Mouse (Mus musculus) right cerebral cortex, postnatal 10 days (tissue): ENCODE measurements around the gene Kat6b.

ENCODE experiments used
- DNase-seq, 2 experiments: peaks; one replicate each; pipeline ENCODE4 v3.0.0; 2021; ENCODE audit warnings: low spot score in 2 of 2

Gene Kat6b

DNA sequence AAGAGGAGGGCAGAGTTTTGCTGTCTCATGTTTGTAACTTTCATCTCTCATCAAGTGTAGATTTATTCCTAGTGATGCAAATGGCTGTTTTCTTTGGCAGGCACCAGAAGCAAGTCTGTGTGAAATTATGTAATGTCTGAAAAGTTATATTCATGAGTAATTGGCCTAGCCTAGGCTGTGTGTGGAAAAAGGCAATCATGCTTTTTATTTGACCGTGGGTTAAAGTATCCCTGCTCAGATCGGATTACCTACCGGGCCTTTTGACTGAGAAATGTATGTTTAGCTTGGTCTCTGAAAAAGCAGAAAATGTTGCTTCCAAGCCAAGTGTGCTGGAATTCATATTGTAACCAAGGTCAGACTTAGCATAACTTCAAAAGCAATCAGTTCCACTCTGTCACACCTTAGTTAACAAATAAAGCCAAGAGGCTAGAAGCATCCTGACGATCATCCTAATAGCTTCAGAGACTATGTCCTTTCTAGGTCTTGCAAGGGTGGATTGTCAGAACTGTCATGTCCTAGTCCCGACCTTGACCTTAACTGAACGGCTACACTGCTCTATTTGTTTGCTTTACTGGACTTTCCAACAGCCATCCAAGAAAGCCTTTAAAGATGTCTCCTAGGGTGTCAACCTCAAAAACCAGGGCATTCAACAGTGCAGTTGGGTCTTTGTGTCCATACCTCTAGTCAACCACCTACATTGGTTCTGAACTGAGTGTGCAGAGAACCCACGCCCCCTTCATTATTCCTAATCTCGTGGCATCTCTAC, 111.9 kb downstream of the Kat6b start:
- DNase-seq = no peak

- no peak for DNase-seq
These were observed 118.4 kb downstream of the Kat6b start for GRCm38 (mm10) chr14:21599446-21600173.

DNA sequence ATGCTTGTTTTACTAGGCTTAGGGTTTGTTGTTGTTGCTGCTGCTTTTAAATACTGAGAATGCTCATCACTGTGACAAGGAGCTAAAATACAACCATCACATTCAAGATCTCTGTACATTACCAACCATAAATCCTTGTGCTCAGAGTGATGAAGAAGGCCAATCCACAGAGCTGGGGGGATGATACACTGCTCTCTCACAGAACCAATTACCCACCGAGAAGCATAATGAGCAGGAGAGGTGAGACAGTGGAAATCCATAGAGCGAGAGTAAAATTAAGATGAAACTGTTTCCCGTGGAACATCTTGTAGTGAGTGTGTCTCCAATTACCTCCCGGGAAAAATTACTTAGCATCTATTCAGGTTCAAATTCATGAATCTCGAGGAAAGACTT, 118.9 kb downstream of the Kat6b start:
- no peak for DNase-seq

DNA sequence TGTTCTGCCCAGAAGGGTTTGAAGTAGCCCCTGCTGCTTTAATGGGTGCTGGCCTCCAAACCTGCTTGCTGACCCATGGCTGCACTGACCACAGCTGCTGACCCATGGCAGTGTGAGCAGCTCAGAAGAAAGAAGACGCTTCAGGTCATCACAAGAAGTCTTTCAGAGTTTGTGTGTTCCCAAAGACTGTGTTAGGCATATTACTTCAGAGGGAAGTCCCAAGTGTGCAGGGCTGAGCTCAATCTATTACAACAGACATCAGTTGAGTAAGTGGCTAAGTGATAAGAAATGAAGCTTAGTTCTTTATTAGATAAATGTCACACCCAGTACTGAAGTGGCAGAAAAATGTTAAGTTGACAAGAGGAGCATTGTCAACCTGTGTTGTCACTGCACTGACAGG, 119.4 kb downstream of the Kat6b start:
- DNase-seq = no peak

- DNase-seq = no peak
These were observed 120.9 kb downstream of the Kat6b start for GRCm38 (mm10) chr14:21602166-21602565.

DNA sequence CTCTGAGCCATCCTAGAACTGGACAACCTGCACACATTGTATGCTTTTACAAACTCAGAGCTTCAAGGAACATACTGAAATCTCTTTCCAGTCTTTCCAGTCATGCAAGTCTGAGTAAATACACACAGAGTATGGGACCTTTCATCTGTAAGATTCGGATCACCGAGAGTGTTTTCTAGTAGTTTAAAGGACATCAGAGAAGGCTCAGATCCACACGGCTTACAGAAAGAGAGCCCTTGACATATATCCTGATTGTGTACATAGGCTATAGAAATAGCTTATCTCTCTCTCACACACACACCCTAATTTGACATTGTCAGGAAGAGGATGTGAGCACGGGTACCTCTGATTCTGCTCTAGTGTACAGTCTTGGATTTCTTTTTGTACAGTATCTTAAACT, 121.7 kb downstream of the Kat6b start:
- DNase-seq = no peak

GRCm38 (mm10) chr14:21607686-21608085, 126.5 kb downstream of the Kat6b start:
- DNase-seq = no peak

- no peak for DNase-seq
These were observed 127.7 kb downstream of the Kat6b start for GRCm38 (mm10) chr14:21608886-21609285.

- no peak for DNase-seq
These were observed 129.0 kb downstream of the Kat6b start for GRCm38 (mm10) chr14:21610224-21610623.

DNA sequence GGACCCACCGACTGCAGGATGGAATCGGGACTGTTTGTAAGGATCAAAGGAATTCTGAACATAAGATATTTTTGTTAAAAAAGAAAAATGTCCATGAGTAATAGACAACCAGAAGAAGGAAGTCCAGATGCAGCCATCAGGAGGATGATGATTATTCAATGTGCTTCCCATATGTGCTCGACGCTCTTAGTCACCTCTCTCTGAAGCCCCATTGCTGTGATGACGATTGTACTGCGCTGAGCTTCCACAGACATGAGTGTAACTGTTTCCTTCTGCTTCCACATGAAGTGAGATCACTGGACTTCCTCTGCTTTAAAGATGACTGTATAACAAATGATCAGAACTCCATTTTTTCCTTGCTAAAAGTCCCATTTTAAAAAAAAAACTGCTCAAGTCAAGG, 131.8 kb downstream of the Kat6b start:
- DNase-seq = no peak

DNA sequence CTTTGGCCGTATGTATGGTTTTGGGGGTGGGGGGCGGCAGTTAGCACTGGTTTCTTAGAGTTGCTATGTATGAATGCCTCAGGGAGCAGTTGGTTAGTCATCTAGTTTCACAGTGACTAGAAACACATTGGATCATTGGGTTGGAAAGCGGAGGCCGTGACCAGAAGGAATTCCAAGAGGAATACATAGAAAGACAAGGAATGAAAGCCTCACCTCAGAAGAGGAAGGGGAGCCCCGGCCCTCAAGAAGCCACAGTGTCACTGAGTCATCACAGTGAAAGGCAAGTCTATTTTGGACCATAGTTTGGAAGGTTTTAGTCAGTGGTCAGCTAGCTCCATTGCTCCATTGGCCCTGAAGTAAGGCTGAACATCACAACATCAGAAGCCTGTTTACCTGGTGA, 132.9 kb downstream of the Kat6b start:
- DNase-seq = no peak

GRCm38 (mm10) chr14:21615853-21616252, 134.6 kb downstream of the Kat6b start:
- DNase-seq = no peak

GRCm38 (mm10) chr14:21617221-21617980, 136.2 kb downstream of the Kat6b start:
- DNase-seq = no peak

GRCm38 (mm10) chr14:21619951-21620350, 138.7 kb downstream of the Kat6b start:
- DNase-seq = no peak

DNA sequence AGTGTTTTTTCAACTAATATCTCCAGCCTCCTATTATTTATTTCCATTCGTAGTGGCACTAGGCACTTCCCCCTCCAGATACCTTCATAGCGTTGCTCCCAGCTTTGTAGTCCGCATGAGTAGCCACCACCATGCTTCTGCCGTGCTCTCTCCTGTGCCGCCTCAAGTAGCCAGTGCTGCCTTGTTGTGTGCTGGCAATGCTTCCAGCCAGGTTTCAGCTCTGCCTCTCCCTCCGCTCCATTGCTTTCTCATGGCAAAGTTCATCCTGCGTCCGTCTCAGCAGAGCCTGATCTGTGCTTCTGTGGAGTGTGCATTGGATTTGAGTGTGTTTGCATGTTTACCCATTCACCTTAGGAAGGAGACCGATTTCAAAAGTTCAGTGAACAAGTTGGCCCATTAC, 144.7 kb downstream of the Kat6b start:
- DNase-seq = no peak

GRCm38 (mm10) chr14:21631665-21632200, 150.5 kb downstream of the Kat6b start:
- no peak for DNase-seq

GRCm38 (mm10) chr14:21636548-21636947, 155.3 kb downstream of the Kat6b start:
- DNase-seq = no peak

- no peak for DNase-seq
These were observed 159.7 kb downstream of the Kat6b start for GRCm38 (mm10) chr14:21640806-21641435.

- DNase-seq = no peak
These were observed 172.6 kb downstream of the Kat6b start for GRCm38 (mm10) chr14:21653813-21654212.

GRCm38 (mm10) chr14:21659155-21659554, 177.9 kb downstream of the Kat6b start:
- no peak for DNase-seq

DNA sequence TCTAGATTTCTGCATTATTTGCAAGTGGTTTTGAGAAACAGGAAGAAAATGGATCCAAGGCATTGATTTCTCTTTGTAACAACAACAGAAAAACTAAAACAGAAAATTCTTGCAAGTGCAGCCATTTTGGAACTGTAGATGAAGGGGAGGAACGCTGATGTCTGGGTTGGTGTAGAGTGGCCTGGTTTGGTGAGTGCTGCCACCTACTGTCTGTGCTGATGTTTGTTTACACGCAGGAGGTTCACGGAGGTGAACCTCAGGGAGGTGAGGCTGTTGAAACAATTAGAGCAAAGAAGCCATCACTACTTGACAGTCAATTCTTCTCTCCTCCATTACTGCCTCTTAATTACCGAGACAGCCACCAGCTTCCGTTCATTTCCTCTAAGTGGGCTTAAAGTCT, 178.4 kb downstream of the Kat6b start:
- DNase-seq = peak; percentile 62 to 77
